Mouse (Mus musculus) cerebellum, postnatal 10 days (tissue): ENCODE results near the gene Gm49342.
"Not testable (repeated sequence)": the region's sequence is repeated elsewhere in the genome, so short reads cannot be mapped to it uniquely, and the experiment has no call there.

ENCODE experiments used
- DNase-seq, 2 experiments: peaks; one replicate each; pipeline ENCODE4 v3.0.0; 2021; ENCODE audit warnings: mixed read lengths in 2 of 2

Gm49342 gene

DNA sequence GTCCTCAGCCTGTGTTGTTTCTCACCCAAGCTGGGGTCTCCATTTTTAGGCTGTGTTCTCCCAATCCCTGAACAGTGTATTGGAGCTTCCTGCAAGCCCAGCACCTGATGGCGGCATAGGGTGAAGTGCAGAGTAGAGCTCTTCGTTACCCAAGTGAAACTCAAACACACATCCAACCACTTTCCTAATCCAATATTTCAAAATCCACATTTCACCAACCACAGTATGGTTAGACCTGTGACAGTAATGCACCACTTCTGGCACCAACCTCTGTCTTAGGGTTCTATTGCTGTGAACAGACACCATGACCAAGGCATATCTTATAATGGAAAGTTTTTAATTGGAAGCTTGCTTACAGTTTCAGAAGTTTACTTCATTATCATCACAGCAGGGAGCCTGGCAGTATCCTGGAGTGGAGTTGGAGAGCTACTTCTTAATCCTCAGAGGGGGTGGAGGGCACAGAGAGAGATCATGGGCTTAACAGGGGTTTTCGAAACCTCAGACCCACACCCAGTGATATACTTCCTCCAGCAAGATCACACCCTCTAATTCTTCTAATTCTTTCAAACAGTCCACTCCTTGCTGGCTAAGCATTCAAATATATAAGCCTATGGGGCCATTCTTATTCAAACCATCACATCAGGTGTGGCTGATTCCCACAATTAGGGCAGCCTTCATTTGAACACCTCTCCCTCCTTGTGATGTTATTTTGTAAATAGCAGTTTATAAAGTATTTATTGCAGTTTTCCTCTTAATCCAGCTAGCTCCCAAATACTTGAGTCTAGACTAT is 6.0 kb upstream of the Gm49342 start:
- no peak for DNase-seq

DNA sequence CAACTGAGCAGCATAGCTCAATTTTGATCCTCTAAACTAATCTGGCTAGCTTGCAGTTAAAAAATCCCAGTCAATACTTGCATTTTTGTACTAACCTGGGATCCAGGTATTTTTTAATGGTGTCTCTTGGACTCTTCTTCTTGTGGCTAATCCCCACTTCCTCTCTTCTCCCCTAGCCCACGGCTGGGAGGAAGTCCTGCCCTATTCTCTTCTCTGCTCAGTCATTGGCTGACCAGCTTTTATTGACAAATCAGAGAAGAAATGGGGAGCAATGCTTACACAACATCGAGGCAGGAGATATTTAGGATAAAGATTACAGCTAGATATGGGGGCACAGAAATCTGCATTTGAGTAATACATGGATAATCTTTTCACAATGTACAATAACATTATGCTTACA is 5.4 kb upstream of the Gm49342 start:
- no peak for DNase-seq

GRCm38 (mm10) chr14:50944668-50945033 is 334 bp downstream of the Gm49342 start:
- DNase-seq, result not testable (repeated sequence)

GRCm38 (mm10) chr14:50945081-50945480 is 764 bp downstream of the Gm49342 start:
- DNase-seq, result not testable (repeated sequence)

GRCm38 (mm10) chr14:50945526-50945925 is 1.2 kb downstream of the Gm49342 start:
- DNase-seq, result not testable (repeated sequence)

DNA sequence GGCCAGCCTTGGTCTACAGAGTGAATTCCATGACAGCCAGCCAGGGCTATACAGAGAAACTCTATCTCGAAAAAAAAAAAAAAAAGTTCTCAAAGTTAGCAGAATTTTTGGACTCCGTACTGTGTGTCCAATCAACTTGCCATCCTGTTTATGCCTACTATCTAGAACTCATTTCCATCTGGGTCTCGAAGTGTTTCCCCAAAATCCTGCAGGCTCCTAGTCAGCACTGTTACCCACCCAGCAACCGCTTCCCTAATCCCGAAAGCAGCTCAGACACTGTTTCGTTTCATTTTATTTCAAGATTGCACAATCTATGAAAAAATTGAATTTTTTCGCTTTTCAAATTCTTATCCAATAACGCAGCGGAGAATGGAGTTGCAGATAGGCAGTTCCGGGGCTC is 11.2 kb downstream of the Gm49342 start:
- no peak for DNase-seq

GRCm38 (mm10) chr14:50955942-50956508 is 11.7 kb downstream of the Gm49342 start, which contains the start of gene Pnp2:
Pnp2 (plus strand) TSS chr14:50955992.
- peak; percentile 76 to 84 for DNase-seq

- peak in 1 of 2 experiments; percentile 16 for DNase-seq
Measured at GRCm38 (mm10) chr14:50956724-50957123, 12.4 kb downstream of the Gm49342 start.

GRCm38 (mm10) chr14:50957146-50957545 is 12.8 kb downstream of the Gm49342 start:
- DNase-seq, result not testable (repeated sequence)

- DNase-seq, result not testable (repeated sequence)
Measured at GRCm38 (mm10) chr14:50958289-50958995, 14.1 kb downstream of the Gm49342 start.

DNA sequence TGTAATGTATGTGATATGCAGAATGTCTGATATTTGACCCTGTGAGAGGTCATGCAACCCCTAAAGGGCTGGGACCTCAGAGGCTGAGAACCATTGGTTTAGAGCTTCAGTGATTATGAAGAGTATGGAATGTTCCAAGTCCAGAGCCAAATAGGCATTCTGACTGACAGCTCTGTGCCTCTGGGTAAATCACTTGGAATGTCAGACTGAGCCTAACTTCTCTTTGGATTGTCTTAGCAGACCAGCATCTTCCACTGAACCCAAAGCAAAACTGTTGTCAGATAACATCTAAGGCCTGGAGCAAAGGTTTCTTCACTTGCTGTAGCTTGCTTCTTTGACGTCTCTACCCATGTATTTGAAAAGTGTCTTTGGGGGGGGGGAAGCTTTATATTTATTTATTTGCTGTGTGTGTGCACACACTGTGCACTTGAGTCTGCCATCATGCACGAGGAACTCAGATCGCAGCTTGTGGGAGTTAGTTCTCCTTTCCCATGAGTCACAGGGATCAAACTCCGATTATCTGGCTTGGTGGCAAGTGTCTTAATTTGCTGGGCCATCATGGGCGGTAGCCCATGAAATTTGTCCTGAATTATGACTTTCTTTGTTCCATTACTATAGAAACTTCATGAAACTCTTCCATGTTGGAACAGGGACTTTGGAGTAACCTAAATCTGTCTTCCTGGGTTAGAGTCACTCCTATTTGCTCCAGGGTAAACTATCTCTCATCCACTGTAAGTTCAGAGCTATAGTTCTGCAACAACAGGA is 24.1 kb downstream of the Gm49342 start:
- DNase-seq, result peak in 1 of 2 experiments; percentile 6

- peak; percentile 40 to 53 for DNase-seq
Measured at GRCm38 (mm10) chr14:50969041-50969440, 24.7 kb downstream of the Gm49342 start.

- DNase-seq, result peak; percentile 71 to 72
Measured at GRCm38 (mm10) chr14:50969558-50970544, 25.5 kb downstream of the Gm49342 start.

DNA sequence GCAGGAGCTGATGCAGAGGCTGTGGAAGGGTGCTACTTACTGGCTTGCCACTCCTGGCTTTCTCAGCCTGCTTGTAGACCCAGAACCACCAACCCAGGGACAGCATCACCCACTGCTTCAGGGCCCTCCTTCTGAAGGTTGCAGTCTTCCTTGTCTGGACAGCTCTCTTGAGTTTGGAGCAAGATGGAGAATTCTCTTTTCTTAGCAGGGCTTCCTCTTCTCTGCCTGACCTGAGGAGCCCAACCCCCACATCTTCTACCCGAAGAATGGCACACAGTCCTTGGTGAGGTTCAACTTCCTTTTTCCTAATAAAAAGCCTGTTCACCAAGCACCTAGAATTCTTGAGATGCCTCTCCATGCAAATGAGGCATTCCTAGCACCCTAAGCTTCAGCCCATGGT is 26.5 kb downstream of the Gm49342 start:
- DNase-seq, result no peak

DNA sequence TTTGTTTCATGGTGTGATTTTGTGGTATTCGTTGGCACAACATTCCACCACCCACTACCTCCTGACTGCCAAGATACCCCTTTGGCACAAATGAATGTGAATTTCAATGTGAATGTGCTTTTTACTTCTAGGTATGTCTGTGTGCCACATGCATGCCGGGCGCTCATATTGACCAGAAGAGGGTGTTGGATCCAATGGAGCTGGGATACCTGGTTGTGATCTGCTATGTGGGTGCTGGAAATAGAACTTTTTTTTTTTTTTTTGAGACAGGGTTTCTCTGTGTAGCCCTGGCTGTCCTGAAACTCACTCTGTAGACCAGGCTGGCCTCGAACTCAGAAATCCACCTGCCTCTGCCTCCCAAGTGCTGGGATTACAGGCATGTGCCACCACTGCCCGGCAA is 28.7 kb downstream of the Gm49342 start:
- not testable (repeated sequence) for DNase-seq

DNA sequence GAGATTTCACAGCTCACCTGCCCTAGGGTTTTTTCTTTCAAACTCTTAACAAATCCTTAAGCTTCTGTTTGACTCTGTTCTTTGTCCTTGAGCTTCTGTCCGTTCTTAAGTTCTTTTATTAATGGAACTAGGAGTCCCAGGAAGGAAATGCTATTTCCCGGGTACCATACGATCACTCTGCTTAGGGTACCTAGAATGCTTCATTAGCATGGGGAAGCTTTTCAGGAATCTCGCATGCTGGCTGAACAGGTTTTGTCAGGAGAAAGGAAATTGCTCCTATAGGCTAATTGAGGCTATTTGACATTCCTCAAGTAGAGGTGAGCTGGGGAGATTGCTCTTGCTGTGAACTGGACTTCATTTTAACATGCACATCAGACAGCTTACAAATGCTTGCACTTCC is 29.4 kb downstream of the Gm49342 start:
- DNase-seq, result no peak

DNA sequence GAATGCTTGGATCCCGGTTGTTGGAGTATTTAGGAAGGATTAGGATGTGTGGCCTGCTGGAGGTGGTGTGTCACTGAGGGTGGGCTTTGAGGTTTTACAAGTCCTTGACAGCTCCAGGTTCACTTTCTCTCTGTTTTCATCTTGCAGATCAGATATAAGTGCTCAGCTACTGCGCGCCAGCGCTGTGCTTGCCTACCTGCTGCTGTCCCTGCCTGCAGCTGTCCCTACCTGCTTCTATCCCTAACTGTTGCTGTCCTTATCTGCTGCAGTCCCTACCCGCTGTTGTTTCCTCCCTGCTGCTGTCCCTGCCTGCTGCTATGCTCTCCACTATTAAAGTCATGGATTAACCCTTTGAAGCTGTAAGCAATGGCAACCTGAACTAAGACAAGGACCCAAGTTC is 30.7 kb downstream of the Gm49342 start:
- no peak for DNase-seq

- peak; percentile 4 to 8 for DNase-seq
Measured at GRCm38 (mm10) chr14:50976674-50977073, 32.4 kb downstream of the Gm49342 start.

DNA sequence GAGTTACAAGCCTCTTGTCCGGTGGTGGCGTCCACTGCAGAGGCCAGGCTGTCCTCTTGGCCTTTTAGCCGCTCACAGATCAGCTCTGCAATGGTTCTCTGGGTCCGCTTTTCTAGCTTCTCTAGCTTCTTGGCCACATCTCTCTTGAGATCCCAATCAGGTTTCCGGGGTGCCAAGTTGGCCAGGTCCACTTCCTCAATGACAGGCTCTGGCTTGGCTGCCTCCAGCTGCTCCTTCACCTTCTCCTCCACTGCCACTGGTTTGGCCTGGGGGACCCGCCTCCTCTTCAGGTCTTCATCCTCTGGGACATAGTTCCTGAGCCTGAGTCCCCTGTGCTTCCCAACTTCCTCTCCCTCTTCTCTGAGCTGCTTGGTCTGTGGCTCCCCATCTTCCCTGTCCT is 34.1 kb downstream of the Gm49342 start:
- DNase-seq, result not testable (repeated sequence)

- DNase-seq, result peak in 1 of 2 experiments; percentile 15
Measured at GRCm38 (mm10) chr14:50979631-50980030, 35.3 kb downstream of the Gm49342 start.

DNA sequence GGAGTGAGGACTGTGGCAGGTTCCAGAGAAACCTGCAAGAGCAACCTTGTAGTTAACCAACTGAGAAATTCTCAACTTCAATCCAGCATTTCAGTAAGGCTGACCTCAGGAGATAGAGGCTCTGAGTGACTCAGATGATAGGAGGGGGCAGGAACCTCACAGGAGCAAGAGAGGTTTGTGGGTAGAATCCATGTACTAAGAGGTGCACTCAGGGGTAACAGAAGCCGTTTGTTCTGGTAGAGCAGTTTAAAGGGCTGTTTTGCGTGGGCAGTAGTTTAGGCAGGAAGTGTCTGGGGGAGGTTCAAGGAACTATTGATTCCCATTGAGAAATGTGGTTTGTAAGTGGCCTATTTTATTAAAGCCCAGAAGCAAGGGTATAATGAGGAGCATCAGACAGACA is 36.9 kb downstream of the Gm49342 start:
- no peak for DNase-seq

DNA sequence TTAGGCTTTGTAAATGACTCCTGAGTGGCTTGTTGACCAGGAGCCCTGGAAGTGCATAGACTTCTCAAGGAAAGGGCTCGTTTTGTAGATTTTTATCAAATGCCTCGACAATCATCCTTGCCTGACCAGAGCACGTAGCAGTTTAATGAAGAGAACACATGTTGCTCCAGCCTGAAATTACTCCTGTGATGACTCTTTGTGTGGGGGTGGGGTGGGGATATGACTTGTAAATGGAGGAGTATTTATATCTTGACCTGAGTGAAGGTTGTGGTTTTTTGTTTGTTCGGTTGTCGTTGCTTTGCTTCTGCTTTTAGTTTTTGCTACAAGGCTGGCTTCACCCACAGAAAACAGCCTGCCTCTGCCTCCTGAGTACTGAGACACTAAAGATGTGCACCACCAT is 37.5 kb downstream of the Gm49342 start:
- DNase-seq, result no peak
